Mouse (Mus musculus): ENCODE measurements around the gene Emg1. TPM values are rescaled to one million over a fixed set of nuclear protein-coding genes. Genes with fewer than 3 reads are reported as not detected.

Gene Emg1
- polyA plus RNA-seq (2016; fragmentation: Nextera tagmentation; extraction: Ambion mirVana), result 194 and 199 TPM in 2 replicates

GRCm38 (mm10) chr6:124711824-124712782, at the start of gene Emg1, which contains the start of gene Phb2:
TSS of gene Emg1 (minus strand) at chr6:124712178.
TSS of gene Phb2 (plus strand) at chr6:124712336.
- H3K4me1 ChIP-seq, result peaks cover 36% of the 10 kb centered on the region
- no peaks in the 10 kb centered on the region for H3K27me3 ChIP-seq
- peak within 1 kb of the TSS; percentile 82 for H3K4me2 ChIP-seq
- peak within 1 kb of the TSS; percentile 95 for H3K4me3 ChIP-seq (replicated peaks)
- peak; percentile 98 for ATAC-seq (ENCODE audit: low FRiP score)
- H3K9me3 ChIP-seq, result no peaks in the 10 kb centered on the region
- H3K27ac ChIP-seq, result peak within 1 kb of the TSS; percentile 84
- under 1% methylated on average over 76 of the region's 76 CpGs for WGBS
- peaks cover 49% of the 10 kb centered on the region for H3K36me3 ChIP-seq (replicated peaks)
- peak within 1 kb of the TSS; percentile 90 for H3K9ac ChIP-seq

- Histone ChIP-seq H3K4me3 (replicated peaks) (no peak overlapping the region), H3K27me3 (no peaks in the 10 kb centered on the region), H3K27ac (peak overlapping the region; percentile 98), H3K9ac (peak overlapping the region; percentile 97; the same call in 1 of the 2 replicates), H3K4me1 (peaks cover 39% of the 10 kb centered on the region), H3K9me3 (no peaks in the 10 kb centered on the region), H3K36me3 (replicated peaks) (no peaks in the 10 kb centered on the region), H3K4me2 (peak overlapping the region; percentile 76; the same call in 1 of the 2 replicates)
- ATAC-seq (ENCODE audit: low FRiP score), result peak; percentile 18; the same call in 1 of the 2 replicates
- 3% methylated on average over 5 of the region's 5 CpGs for WGBS
Measured at GRCm38 (mm10) chr6:124759259-124759658, 47.3 kb upstream of the Emg1 start.

GRCm38 (mm10) chr6:124758849-124759232, 46.9 kb upstream of the Emg1 start:
- no peak overlapping the region for H3K4me3 ChIP-seq (replicated peaks)
- peaks cover 43% of the 10 kb centered on the region for H3K4me1 ChIP-seq
- 54% methylated on average over 2 of the region's 2 CpGs for WGBS
- no peak for ATAC-seq (ENCODE audit: low FRiP score)
- peak overlapping the region; percentile 76 for H3K4me2 ChIP-seq
- H3K9me3 ChIP-seq, result no peaks in the 10 kb centered on the region
- H3K27ac ChIP-seq, result peak overlapping the region; percentile 98
- no peaks in the 10 kb centered on the region for H3K36me3 ChIP-seq (replicated peaks)
- H3K27me3 ChIP-seq, result no peaks in the 10 kb centered on the region
- peak overlapping the region; percentile 97; the same call in 1 of the 2 replicates for H3K9ac ChIP-seq

- H3K9me3 ChIP-seq, result no peaks in the 10 kb centered on the region
- H3K27ac ChIP-seq, result peak overlapping the region; percentile 98
- ATAC-seq (ENCODE audit: low FRiP score), result peak; percentile 19; the same call in 1 of the 2 replicates
- peaks cover 49% of the 10 kb centered on the region for H3K4me1 ChIP-seq
- peak overlapping the region; percentile 76 for H3K4me2 ChIP-seq
- no peaks in the 10 kb centered on the region; the same call in 1 of the 2 replicates for H3K36me3 ChIP-seq (replicated peaks)
- H3K27me3 ChIP-seq, result no peaks in the 10 kb centered on the region
- WGBS, result 28% methylated on average over 5 of the region's 5 CpGs
- H3K9ac ChIP-seq, result peak overlapping the region; percentile 97
- peak overlapping the region; percentile 89 for H3K4me3 ChIP-seq (replicated peaks)
Measured at GRCm38 (mm10) chr6:124757909-124758848, 46.2 kb upstream of the Emg1 start.

GRCm38 (mm10) chr6:124757351-124757880, 45.4 kb upstream of the Emg1 start:
- ATAC-seq (ENCODE audit: low FRiP score), result no peak
- peak overlapping the region; percentile 98 for H3K27ac ChIP-seq
- peak overlapping the region; percentile 76 for H3K4me2 ChIP-seq
- H3K4me3 ChIP-seq (replicated peaks), result peak overlapping the region; percentile 89
- WGBS, result 4% methylated on average over 5 of the region's 5 CpGs
- H3K4me1 ChIP-seq, result peaks cover 49% of the 10 kb centered on the region
- H3K27me3 ChIP-seq, result no peaks in the 10 kb centered on the region
- no peaks in the 10 kb centered on the region for H3K9me3 ChIP-seq
- H3K36me3 ChIP-seq (replicated peaks), result no peaks in the 10 kb centered on the region; the same call in 1 of the 2 replicates
- peak overlapping the region; percentile 97 for H3K9ac ChIP-seq

- H3K9me3 ChIP-seq, result no peaks in the 10 kb centered on the region
- H3K27me3 ChIP-seq, result no peaks in the 10 kb centered on the region
- H3K27ac ChIP-seq, result peak overlapping the region; percentile 98
- peak overlapping the region; percentile 76 for H3K4me2 ChIP-seq
- peaks cover 49% of the 10 kb centered on the region for H3K4me1 ChIP-seq
- peak overlapping the region; percentile 89 for H3K4me3 ChIP-seq (replicated peaks)
- peak overlapping the region; percentile 97 for H3K9ac ChIP-seq
- H3K36me3 ChIP-seq (replicated peaks), result no peaks in the 10 kb centered on the region; the same call in 1 of the 2 replicates
- WGBS, result under 1% methylated on average over 52 of the region's 54 CpGs
- peak; percentile 74 for ATAC-seq (ENCODE audit: low FRiP score)
Measured at GRCm38 (mm10) chr6:124756652-124757350, 44.8 kb upstream of the Emg1 start.

- peak; percentile 57 for ATAC-seq (ENCODE audit: low FRiP score)
Measured at GRCm38 (mm10) chr6:124755831-124756595, 44.0 kb upstream of the Emg1 start, which contains the start of the genes Gm45234 and Atn1. TSS of gene Gm45234 (minus strand) at chr6:124756021. TSS of gene Atn1 (minus strand) at chr6:124756524.

GRCm38 (mm10) chr6:124755306-124755705, 43.3 kb upstream of the Emg1 start:
- Histone ChIP-seq H3K36me3 (replicated peaks) (no peaks in the 10 kb centered on the region; the same call in 1 of the 2 replicates), H3K4me3 (replicated peaks) (peak overlapping the region; percentile 89), H3K4me1 (peaks cover 49% of the 10 kb centered on the region), H3K27me3 (no peaks in the 10 kb centered on the region), H3K4me2 (peak overlapping the region; percentile 76), H3K9me3 (no peaks in the 10 kb centered on the region), H3K27ac (peak overlapping the region; percentile 98), H3K9ac (peak overlapping the region; percentile 97)
- no peak for ATAC-seq (ENCODE audit: low FRiP score)
- WGBS, result 4% methylated on average over 3 of the region's 3 CpGs

More at GRCm38 (mm10) chr6:124755831-124756595, 44.0 kb upstream of the Emg1 start, which contains the start of the genes Gm45234 and Atn1:
- peak within 1 kb of the TSS; percentile 89 for H3K4me3 ChIP-seq (replicated peaks)
- peak within 1 kb of the TSS; percentile 76 for H3K4me2 ChIP-seq
- peak within 1 kb of the TSS; percentile 98 for H3K27ac ChIP-seq
- peak within 1 kb of the TSS; percentile 97 for H3K9ac ChIP-seq
- H3K4me1 ChIP-seq, result peaks cover 49% of the 10 kb centered on the region
- no peaks in the 10 kb centered on the region for H3K27me3 ChIP-seq
- H3K9me3 ChIP-seq, result no peaks in the 10 kb centered on the region
- WGBS, result 2% methylated on average over 44 of the region's 100 CpGs
- no peaks in the 10 kb centered on the region; the same call in 1 of the 2 replicates for H3K36me3 ChIP-seq (replicated peaks)

GRCm38 (mm10) chr6:124753861-124754260, 41.9 kb upstream of the Emg1 start:
- H3K9ac ChIP-seq, result 0 out of 2 replicates have a peak overlapping the region, but pooled peaks have one; percentile 1
- peaks cover 43% of the 10 kb centered on the region for H3K4me1 ChIP-seq
- no peak overlapping the region for H3K4me2 ChIP-seq
- no peak overlapping the region for H3K27ac ChIP-seq
- no peaks in the 10 kb centered on the region for H3K27me3 ChIP-seq
- no peak for ATAC-seq (ENCODE audit: low FRiP score)
- no peak overlapping the region for H3K4me3 ChIP-seq (replicated peaks)
- WGBS, result 98% methylated on average over 2 of the region's 2 CpGs
- no peaks in the 10 kb centered on the region for H3K9me3 ChIP-seq
- H3K36me3 ChIP-seq (replicated peaks), result peaks cover 10% of the 10 kb centered on the region

GRCm38 (mm10) chr6:124750405-124750804, 38.4 kb upstream of the Emg1 start:
- no peaks in the 10 kb centered on the region for H3K9me3 ChIP-seq
- WGBS, result 85% methylated on average over 8 of the region's 8 CpGs
- no peak overlapping the region for H3K4me3 ChIP-seq (replicated peaks)
- no peak overlapping the region for H3K27ac ChIP-seq
- no peak for ATAC-seq (ENCODE audit: low FRiP score)
- H3K27me3 ChIP-seq, result no peaks in the 10 kb centered on the region
- peaks cover 38% of the 10 kb centered on the region for H3K36me3 ChIP-seq (replicated peaks)
- no peak overlapping the region for H3K9ac ChIP-seq
- H3K4me2 ChIP-seq, result no peak overlapping the region
- peaks cover 37% of the 10 kb centered on the region for H3K4me1 ChIP-seq

Measured in forebrain, embryonic 12.5 days (tissue).